Mouse (Mus musculus) spleen, postnatal 4 days (tissue): ENCODE results near the gene Megf6.

Experiments used
- DNase-seq, 2 experiments: peaks; one replicate each; pipeline ENCODE4 v3.0.0; 2022; ENCODE audit warnings: low spot score in 2 of 2

Gene Megf6

DNA sequence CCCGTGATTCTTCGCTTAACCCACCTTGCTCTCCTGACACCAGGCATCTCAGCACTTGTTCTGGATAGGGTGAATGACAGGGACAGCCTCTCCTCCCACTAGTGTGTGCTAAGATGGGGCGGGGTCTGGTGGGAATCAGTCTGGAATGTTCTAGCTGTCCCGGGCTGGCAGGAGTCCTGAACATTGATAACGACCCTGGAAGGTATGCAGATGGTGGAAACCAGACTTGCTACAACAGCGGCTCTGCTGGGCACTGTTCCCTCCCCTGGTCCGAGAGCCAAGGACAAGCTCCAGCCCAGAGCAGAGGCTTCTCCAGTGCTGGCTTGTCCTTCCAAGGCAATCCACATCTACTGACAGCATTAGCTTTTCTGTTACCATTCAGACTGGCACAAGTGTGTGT is 43.1 kb downstream of the Megf6 start:
- DNase-seq, result no peak

DNA sequence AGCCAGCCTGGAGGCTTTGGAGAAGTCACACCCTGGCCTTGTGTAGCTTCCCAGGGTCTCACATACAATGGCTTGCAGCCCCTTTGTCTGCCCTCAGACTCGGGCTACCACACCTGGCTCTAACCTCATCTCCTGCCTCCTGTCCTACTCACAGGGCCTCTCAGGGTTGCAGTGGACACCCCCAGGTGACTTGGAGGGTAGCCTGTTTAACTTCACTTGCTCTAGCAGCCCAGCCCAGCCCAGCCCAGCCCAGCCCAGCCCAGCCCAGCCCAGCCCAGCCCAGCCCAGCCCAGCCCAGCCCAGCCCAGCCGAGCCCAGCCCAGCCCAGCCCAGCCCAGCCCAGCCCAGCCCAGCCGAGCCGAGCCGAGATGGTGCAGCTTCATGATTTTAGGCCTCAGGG is 43.5 kb downstream of the Megf6 start:
- no peak for DNase-seq

DNA sequence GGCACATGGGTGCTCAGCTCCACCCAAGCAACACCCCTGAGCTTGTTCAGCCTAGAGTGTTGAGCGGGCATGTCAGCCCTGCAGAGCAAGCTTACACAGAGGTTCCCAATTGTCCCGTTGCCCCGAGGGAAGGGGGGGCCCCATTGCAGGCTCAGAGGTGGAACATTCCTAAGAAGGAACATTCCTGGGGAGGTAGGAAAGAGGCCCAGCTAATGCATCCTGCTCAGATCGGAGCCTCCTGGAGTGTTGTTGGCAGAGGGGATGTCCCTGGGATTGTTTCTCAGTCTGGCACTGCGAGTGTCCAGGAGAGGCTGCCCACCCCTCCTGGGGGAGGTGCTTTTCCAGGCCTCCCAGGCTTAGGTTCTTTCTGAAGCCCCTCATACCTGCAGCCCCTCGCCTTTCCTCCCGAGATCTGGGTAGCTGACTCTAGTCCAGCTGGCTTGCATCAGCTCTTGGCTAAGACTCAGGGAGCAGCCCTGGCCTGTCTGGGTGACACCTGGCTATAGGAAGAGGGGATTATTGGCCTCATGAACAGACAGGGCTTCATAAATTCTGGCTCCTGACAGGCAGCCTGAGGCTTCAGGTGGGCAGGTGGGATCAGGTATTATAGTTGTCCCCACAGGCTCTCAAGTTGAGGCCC is 47.3 kb downstream of the Megf6 start:
- DNase-seq, result no peak

DNA sequence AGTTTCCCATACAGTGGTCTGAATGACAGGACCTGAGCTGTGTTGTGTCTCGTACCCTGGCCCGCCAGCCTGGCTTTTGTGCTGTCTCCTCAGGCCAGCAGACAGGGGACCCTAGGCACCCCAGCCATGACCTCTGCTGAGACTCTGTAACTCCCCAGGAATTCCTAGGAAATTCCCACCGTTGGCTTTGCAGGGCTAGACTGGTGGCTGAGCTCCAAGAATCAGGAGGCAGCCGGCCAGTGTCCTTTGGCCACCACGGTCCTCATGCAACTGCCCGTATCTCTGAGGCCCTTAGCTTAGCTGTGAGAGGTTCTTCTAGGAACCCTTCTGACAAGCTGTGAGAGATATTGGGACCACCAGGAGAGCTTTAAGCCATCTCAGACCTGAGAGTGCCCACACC is 52.2 kb downstream of the Megf6 start:
- no peak for DNase-seq

DNA sequence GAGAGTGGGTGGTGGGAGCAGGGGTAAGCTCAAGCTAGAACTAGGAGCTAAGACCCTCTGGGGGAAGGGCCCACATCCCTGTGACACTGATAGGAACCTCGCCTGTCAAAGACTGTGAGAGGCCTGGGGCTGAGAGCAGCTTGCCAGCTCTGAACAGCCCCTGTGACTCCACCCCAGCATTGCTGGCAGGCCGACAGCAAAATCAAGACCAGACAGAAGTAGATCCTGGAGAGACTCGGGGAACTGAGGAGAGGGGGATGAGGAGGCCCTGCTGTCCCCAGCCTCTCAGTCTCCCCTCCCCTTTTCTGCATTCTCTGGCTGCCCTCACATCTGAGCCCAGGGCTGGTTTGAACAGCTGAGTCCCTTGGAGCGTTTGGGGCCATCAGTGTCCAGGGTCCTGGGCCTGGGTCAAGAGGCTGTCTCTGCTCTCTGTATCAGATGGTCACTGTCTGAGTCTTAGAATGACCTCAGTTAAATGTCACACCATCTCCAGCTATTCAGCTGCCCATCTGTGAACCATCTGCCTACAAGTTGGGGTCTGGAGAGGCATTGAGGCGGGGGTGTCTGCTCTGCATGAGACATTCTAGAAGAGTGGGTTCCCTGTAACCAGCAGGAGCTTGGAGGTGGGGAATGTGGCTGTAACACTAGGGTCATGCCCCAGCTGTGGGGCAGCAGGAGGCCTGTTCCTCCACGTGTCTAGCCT is 53.9 kb downstream of the Megf6 start:
- no peak for DNase-seq

DNA sequence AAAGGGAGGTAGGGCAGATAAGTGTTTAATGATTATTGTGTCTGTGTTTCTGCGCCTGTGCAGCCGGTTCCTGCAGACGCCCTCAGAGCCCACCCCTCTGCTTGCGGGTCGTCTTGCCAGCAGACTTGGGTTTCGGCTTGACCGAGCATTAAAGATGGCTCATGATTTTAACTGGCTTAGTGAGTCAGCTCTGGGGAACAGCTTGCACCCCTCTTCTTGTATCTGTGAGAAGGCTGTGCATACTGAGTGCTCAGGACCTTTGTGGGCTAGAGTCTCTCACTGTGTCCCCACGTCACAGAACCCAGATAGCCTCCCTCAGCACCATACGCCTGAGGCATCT is 54.4 kb downstream of the Megf6 start:
- no peak for DNase-seq

DNA sequence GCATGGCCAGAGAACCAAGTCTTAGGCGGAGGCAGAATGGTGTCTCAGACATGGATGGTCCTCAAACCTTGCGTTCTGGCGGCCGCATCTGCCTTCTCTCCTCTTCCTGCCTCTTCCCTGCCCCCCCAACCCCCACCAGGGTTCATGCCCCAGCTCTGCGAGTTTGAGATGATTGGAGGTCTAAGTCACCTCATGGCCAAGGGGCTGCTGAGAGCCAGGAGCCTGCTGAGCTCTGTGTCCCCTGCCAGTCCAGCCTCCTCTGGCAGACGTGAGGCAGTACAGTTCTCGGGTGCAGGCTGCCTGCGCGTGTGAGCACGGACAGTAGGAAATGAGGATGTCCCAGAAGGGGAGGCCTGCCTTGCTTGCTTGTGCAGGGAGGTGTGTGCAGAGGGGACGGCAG is 56.1 kb downstream of the Megf6 start:
- DNase-seq, result no peak

DNA sequence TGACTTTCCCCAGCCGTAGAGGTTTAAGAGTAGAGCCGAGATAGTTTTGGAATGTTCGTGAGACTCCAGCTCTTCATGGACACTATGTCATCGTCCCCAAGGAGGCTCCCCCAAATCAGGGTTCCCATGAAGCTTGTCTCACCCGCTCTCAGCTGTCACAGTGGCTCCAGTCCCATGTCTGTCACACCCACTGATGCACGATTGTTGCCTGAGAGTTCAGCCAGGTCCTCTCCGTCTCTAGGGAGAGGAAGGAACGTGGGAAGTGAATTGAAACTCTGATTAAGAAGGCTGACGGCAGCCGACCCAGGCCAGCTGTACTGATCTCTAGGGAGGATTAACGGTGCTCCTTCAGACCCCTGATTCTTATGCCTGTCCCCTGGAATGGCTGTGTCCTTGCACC is 57.8 kb downstream of the Megf6 start:
- DNase-seq, result no peak

DNA sequence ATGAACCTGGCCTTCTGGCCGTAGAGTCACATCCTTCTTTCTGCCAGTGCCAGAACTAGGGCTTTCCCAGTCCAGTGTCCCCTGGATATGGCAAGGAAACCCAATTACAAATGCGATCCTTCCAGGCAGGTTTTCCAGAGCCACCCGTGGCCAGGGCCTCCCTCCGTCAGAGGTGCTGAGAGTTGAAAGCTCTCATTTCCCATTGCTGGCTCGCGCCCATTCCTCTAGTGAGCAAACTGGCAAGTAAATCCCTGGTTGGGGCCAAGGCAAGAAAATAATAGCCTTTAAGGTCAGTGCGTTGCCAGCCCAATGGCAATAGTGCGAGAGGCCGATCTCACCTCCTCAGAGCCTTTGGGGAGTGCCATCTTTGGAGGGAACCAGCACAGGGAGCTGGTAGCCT is 59.0 kb downstream of the Megf6 start:
- DNase-seq, result no peak

DNA sequence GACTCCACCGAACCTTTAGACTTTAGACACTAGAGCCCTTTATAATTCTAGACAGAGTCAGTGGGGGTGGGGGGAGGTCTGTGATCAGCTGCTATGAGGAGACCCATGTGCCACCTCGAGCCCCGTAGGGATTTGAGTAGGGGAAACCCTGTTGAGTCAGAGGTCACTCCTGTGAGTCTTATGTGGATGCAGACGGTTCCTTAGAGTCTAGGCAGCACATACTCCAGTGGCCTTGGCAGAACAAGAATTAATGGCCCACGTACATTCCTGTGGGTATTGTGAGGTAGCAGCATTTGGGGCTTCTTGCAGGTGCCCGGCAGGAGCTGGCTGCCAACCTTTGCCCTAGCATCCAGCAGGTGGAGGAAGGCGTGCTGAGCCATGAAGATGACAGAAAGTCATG is 60.9 kb downstream of the Megf6 start:
- DNase-seq, result no peak

DNA sequence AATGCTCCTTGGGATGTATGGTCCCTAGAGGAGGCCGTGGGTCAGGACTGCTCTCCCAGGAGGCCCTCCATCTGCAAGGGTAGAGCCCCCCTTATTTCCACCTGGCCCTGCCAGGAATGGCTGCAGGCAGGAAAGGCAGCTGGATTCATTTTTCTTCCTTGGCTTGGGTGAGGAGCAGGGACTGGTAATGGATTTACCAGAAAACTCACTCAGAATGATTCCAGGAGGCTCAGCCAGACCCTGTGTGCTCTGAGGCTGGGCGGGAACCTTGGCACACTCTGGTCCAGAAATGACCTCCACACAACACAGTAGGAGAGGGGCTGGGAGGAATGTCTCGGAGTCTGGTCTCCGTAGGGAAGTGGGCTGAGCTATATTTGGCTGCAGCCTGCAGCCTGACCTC is 61.8 kb downstream of the Megf6 start:
- DNase-seq, result no peak

DNA sequence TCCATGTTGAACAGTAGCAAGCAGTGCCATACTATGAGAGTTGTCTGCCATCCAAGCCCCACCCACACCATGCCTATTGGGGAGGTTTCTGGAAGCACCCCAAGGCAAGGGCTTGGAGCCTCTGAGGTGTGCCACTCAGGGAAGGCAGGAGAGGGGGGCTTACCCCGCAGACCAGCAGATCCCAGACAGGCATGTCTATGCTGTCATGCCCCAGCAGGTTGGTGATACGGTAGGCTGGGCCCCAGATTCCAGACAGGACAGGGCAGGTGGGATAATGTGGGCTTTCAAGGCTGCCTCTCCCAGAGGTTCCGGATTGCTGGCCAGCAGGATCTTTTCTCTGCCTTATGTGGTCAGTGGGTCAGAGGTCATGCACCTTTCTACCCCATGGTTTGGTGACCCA is 65.5 kb downstream of the Megf6 start:
- DNase-seq, result no peak

DNA sequence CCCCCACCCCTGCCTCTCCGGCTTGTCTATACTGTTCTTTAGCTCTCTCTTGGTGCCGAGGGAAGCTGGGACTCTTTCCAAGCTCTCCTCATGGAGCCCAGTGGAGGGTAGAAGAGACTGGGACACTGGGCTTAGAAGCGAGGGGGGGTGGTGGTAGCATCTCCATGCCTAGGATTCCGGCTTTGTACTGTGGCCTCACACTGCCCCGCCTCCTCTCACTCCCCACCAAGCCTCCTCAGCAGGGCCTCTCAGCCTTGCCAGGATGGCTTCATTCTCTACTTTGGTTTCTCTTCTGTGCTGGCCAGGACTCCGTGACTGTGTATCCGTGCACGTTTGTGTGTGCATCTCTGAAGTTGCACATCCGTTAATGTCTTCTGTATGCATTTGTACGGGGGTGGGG is 66.4 kb downstream of the Megf6 start:
- DNase-seq, result no peak

DNA sequence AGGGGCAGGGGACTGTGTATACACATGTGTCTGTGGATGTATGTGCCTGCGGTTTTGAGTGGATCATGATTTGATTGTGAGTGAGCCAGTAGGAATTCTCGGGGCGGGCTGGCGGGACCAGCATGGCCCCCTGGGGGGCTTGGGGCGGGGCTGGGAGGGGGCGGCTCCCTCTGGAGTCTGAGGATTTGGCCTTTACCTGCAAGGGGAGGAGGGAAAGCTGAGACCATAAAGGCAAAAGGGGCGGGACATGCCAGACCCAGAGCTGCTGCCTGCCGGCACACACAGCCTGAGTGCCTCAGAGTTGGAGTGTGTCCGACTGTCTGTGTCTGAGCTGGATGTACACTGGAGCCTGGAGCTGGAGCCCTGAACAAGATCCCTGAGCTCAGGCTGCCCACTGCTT is 66.8 kb downstream of the Megf6 start:
- no peak for DNase-seq

DNA sequence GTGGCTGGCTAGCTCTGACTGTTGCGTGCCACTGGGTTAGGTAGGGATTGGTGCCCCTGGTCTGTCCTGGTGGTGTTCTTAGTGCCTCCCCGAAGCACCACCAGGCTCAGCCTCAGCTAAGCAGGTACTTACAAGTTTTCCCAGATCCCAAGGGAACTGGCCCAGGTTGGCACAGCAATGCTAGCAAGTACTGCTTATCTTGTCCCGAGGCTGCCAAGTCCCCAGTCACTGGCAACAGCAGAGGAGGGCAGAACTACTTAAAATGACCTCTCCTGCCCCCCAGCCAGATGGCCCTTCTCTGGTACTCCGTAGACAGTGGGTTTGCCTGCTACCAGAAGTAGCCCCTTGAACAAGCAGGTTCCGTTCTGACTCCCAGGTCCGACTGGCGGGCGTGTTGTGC is 68.7 kb downstream of the Megf6 start:
- no peak for DNase-seq

DNA sequence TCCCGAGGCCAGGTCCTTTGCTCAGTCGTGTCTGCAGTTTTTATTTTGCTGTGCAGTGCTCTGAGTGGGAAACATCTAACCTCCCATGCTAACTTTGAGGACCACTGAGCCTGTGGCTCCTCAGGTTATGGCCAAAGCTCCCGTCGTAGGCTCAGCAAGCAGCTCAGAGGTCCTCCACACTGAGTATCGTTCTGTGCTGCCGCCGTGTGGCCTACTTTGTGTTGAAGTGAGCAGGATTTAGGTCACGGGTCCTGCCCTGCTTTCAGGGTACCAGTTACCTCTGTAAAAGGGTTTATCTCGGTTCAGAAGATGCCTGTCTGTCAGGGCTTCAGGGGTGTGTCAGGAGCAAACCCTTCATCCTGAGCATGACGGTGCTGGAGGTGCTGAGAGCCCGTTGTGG is 70.1 kb downstream of the Megf6 start:
- no peak for DNase-seq

DNA sequence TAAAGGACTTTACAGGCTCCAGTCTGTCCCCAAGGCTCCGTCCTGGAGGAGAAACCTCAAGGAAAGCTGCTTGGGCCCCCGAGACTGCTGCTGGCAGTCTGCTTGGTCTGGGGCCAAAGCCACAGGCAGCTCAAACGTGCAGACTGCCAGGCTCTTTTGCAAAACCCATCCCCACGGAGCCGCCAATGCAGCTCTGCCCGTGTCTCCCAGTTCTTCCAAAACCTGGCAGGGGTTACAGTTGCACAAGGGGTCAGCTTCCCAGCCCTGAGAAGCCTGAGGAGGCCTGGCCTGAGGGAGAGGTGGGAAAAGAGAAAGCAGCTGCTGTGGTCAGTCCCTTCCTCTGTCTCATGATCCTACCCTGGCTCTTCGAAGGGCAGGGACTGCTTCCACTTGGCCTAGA is 74.8 kb downstream of the Megf6 start:
- no peak for DNase-seq

DNA sequence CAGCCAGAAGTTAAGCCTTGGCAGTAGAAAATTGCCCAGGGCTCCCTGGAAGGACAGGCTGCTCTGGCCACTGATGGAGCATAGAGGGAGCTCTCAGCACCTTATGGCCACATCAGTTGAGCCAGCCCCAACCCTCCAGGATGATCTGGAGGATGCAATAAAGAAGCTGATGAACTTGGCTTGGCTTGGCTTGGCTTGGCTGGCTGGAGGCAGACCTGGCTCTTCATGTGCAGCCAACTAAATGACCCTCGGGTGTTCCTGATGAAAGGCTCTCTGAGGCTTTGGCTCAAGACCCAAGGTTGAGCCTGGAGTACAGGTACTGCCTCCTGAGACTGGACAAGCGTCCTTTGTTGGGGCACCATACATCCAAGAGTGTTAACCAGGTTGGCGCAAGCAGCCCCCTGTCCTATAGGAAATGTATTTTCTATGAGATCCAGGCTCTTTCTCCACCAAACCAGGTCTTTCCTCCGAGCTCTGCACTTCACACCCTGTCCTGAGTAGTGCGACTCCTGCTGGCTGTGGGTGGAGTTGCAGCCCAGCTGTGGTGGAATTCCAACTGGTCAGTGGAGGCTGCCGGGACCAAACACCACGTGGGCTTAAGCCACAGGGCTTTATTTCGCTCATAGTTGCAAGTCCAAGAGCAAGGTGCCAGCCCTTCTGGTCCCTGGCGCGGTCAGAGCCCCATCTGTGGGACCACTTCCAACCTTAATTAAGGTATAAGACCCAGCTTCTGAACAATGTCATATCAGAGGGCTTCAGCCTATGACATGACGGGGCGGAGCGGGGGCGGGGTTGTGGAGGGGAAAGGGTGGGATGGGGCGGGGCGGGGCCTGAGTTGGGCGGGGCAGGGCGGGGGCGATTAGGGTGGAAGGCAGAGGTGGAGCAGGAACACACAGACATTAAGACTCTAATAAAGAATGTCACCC is 75.8 kb downstream of the Megf6 start:
- peak; percentile 73 to 88 for DNase-seq

DNA sequence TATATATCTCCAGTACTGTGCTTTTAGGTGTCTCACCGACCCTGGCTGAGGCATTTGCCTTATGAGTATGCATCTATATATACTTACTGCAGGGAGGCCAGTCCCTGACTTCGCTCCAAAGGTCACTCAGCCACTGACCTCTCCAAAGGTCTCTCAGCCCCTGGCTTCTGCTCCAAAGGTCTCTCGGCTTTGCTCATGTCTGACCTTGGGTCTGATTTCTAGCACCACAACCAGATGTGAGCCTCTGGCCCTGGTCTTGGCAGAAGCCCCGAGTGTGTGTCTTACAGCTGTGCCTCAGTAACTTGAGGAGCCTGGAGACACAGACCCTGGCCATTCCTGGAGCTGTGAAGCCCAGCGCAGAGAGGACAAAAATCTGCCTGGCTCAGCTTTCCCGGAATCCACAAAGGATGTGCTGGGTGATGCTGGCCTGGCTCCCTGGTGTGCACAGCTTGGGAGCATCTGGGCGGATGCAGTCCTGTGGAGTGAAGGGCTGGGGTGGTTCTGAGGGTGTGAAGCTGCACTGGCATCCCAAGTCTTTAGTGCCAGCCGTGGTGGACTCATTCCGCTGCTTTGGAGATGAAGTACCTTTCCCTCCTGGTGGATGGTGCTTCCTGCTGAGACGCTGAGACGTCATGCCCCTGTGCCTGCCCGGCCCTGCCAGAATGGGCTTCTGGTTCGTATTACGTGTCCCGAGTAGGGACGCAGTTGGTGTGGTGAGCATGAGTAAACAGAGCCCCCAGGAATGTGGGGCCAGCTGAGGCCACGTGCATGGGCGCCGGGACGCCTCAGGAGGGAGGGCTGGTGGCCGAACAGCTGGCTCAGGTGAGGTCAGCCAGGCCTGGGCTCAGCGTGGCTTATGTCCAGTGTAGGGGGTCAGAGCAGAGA is 76.9 kb downstream of the Megf6 start:
- DNase-seq, result no peak

DNA sequence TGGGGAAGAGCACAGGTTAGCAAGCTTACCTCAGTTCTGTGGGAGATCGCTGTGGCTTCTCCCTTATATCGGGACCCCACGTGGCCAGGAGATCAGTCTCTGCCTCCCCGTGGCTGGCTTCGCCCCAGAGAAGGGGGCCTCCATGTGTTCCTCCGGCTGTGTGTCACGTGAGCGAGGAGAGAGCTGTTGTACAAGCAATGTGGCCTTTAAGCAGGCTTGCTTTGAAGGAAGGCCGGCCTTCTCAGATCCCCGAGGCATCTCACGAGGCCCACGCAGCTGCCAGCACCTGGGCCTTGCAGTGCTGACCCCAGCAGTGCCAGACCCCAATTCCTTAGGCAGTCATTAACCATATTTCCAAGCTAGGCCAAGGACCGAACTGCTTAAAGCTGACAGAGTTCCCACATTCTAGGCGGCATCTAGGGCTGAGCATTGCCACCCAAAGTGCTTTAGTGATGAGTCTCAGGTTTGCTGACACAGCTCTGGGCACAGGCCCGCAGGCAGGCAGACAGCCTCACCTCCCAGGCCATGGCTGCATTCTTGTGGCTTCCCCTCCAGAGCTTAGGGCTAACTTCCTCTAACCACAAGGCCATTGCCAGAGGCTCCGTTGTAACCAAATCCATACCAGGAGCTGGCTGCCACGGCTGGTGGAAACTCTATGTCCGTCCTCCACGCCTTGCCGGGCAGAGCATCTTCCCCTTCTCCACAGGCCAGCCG is 77.7 kb downstream of the Megf6 start:
- no peak for DNase-seq

DNA sequence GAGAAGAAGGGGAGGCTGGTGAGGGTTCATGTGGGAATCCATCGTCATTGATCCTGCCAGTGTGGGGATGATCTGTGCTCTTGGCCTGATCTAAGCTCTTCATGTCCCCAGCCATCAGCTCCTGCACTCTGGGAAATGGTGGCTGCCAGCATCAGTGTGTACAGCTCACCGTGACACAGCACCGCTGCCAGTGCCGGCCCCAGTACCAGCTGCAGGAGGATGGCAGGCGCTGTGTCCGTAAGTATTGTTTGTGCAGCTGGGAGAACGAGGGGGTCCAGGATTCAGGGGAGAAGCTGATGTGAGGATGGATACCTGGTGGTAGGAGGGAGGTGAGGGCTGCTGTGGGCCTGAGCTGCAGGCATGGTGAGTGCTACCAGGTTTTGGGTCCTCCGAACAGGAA is 78.8 kb downstream of the Megf6 start:
- no peak for DNase-seq
